Mouse (Mus musculus): ENCODE data around the gene B430306N03Rik. TPM values are rescaled to one million over a fixed set of nuclear protein-coding genes. Genes with fewer than 3 reads are reported as not detected.

The B430306N03Rik gene
- total and polyA plus RNA-seq, 2 experiments from 2014 or later: 0.19 to 0.21 TPM

GRCm38 (mm10) chr17:48301792-48302191, 14.1 kb upstream of the B430306N03Rik start:
- ATAC-seq: no peak
- Histone ChIP-seq H3K27ac (ENCODE audit: low read depth, low read length) (no peak overlapping the region), H3K4me3 (ENCODE audit: low read depth, low read length) (no peak overlapping the region), H3K4me1 (ENCODE audit: insufficient read depth) (no peaks in the 10 kb centered on the region), H3K9me3 (ENCODE audit: low read length) (no peaks in the 10 kb centered on the region), H3K4me2 (ENCODE audit: low read depth) (no peak overlapping the region), H3K9ac (no peak overlapping the region), H3K27me3 (ENCODE audit: insufficient read depth, low read length) (no peaks in the 10 kb centered on the region), H3K36me3 (ENCODE audit: insufficient read depth) (no peaks in the 10 kb centered on the region)
- TF ChIP-seq CTCF (IDR thresholded peaks at IDR 0.05; ENCODE audit: low read depth): no peak
- no peak for DNase-seq
- 92% methylated on average over 5 of the region's 5 CpGs for WGBS

GRCm38 (mm10) chr17:48312124-48312523, 3.8 kb upstream of the B430306N03Rik start:
- no peak for TF ChIP-seq CTCF (IDR thresholded peaks at IDR 0.05; ENCODE audit: low read depth)
- H3K4me3 ChIP-seq (ENCODE audit: low read depth, low read length): no peak overlapping the region
- DNase-seq (no peak), ATAC-seq (no peak)
- H3K27ac ChIP-seq (ENCODE audit: low read depth, low read length): no peak overlapping the region
- no peaks in the 10 kb centered on the region for H3K27me3 ChIP-seq (ENCODE audit: insufficient read depth, low read length)
- no peaks in the 10 kb centered on the region for H3K4me1 ChIP-seq (ENCODE audit: insufficient read depth)
- no peak overlapping the region for H3K4me2 ChIP-seq (ENCODE audit: low read depth)
- H3K9me3 ChIP-seq (ENCODE audit: low read length): no peaks in the 10 kb centered on the region
- H3K36me3 ChIP-seq (ENCODE audit: insufficient read depth): no peaks in the 10 kb centered on the region
- H3K9ac ChIP-seq: no peak overlapping the region
- WGBS: 80% methylated on average over 2 of the region's 2 CpGs

GRCm38 (mm10) chr17:48318686-48319085, 2.7 kb downstream of the B430306N03Rik start:
- Histone ChIP-seq H3K9ac (no peak overlapping the region), H3K36me3 (ENCODE audit: insufficient read depth) (no peaks in the 10 kb centered on the region), H3K4me1 (ENCODE audit: insufficient read depth) (no peaks in the 10 kb centered on the region), H3K9me3 (ENCODE audit: low read length) (no peaks in the 10 kb centered on the region), H3K4me3 (ENCODE audit: low read depth, low read length) (no peak overlapping the region), H3K27ac (ENCODE audit: low read depth, low read length) (no peak overlapping the region), H3K4me2 (ENCODE audit: low read depth) (no peak overlapping the region), H3K27me3 (ENCODE audit: insufficient read depth, low read length) (no peaks in the 10 kb centered on the region)
- WGBS: 97% methylated on average over 1 of the region's 1 CpGs
- ATAC-seq: no peak
- no peak for TF ChIP-seq CTCF (IDR thresholded peaks at IDR 0.05; ENCODE audit: low read depth)
- DNase-seq: no peak

- Histone ChIP-seq H3K4me1 (ENCODE audit: insufficient read depth) (0 out of 2 replicates have a peak, but pooled peaks cover 1% of the 10 kb centered on the region), H3K27me3 (ENCODE audit: insufficient read depth, low read length) (no peaks in the 10 kb centered on the region), H3K27ac (ENCODE audit: low read depth, low read length) (no peak overlapping the region), H3K4me3 (ENCODE audit: low read depth, low read length) (no peak overlapping the region), H3K4me2 (ENCODE audit: low read depth) (no peak overlapping the region), H3K36me3 (ENCODE audit: insufficient read depth) (no peaks in the 10 kb centered on the region), H3K9ac (no peak overlapping the region), H3K9me3 (ENCODE audit: low read length) (no peaks in the 10 kb centered on the region)
- ATAC-seq (no peak), DNase-seq (no peak)
- TF ChIP-seq CTCF (IDR thresholded peaks at IDR 0.05; ENCODE audit: low read depth): no peak
- WGBS: 86% methylated on average over 2 of the region's 2 CpGs
Observed at GRCm38 (mm10) chr17:48321279-48321678, 5.3 kb downstream of the B430306N03Rik start.

GRCm38 (mm10) chr17:48323236-48323635, 7.3 kb downstream of the B430306N03Rik start:
- Histone ChIP-seq H3K27me3 (ENCODE audit: insufficient read depth, low read length) (no peaks in the 10 kb centered on the region), H3K9ac (no peak overlapping the region), H3K27ac (ENCODE audit: low read depth, low read length) (no peak overlapping the region), H3K4me2 (ENCODE audit: low read depth) (no peak overlapping the region), H3K9me3 (ENCODE audit: low read length) (no peaks in the 10 kb centered on the region), H3K36me3 (ENCODE audit: insufficient read depth) (no peaks in the 10 kb centered on the region), H3K4me3 (ENCODE audit: low read depth, low read length) (no peak overlapping the region), H3K4me1 (ENCODE audit: insufficient read depth) (0 out of 2 replicates have a peak, but pooled peaks cover 4% of the 10 kb centered on the region)
- DNase-seq: no peak
- no peak for ATAC-seq
- no peak for TF ChIP-seq CTCF (IDR thresholded peaks at IDR 0.05; ENCODE audit: low read depth)
- 57% methylated on average over 3 of the region's 3 CpGs for WGBS

GRCm38 (mm10) chr17:48324258-48324657, 8.3 kb downstream of the B430306N03Rik start:
- Histone ChIP-seq H3K9ac (no peak overlapping the region), H3K4me2 (ENCODE audit: low read depth) (no peak overlapping the region), H3K36me3 (ENCODE audit: insufficient read depth) (no peaks in the 10 kb centered on the region), H3K27ac (ENCODE audit: low read depth, low read length) (no peak overlapping the region), H3K27me3 (ENCODE audit: insufficient read depth, low read length) (no peaks in the 10 kb centered on the region), H3K4me1 (ENCODE audit: insufficient read depth) (0 out of 2 replicates have a peak, but pooled peaks cover 4% of the 10 kb centered on the region), H3K9me3 (ENCODE audit: low read length) (no peaks in the 10 kb centered on the region), H3K4me3 (ENCODE audit: low read depth, low read length) (no peak overlapping the region)
- no peak for TF ChIP-seq CTCF (IDR thresholded peaks at IDR 0.05; ENCODE audit: low read depth)
- DNase-seq (no peak), ATAC-seq (no peak)
- 92% methylated on average over 5 of the region's 5 CpGs for WGBS

- Histone ChIP-seq H3K9ac (no peak overlapping the region), H3K4me2 (ENCODE audit: low read depth) (no peak overlapping the region), H3K4me3 (ENCODE audit: low read depth, low read length) (no peak overlapping the region), H3K27me3 (ENCODE audit: insufficient read depth, low read length) (no peaks in the 10 kb centered on the region), H3K36me3 (ENCODE audit: insufficient read depth) (no peaks in the 10 kb centered on the region), H3K4me1 (ENCODE audit: insufficient read depth) (0 out of 2 replicates have a peak, but pooled peaks cover 4% of the 10 kb centered on the region), H3K27ac (ENCODE audit: low read depth, low read length) (no peak overlapping the region), H3K9me3 (ENCODE audit: low read length) (no peaks in the 10 kb centered on the region)
- no peak for TF ChIP-seq CTCF (IDR thresholded peaks at IDR 0.05; ENCODE audit: low read depth)
- ATAC-seq (no peak), DNase-seq (no peak)
- 97% methylated on average over 6 of the region's 6 CpGs for WGBS
Observed at GRCm38 (mm10) chr17:48325093-48325492, 9.2 kb downstream of the B430306N03Rik start.

Data from forebrain, postnatal 0 days (tissue).